Mouse (Mus musculus): ENCODE measurements around the gene Gm47841. TPM values are rescaled to one million over a fixed set of nuclear protein-coding genes. Genes with fewer than 3 reads are reported as not detected.

The Gm47841 gene
- total RNA-seq, 2 experiments from 2014 or later: not detected

GRCm38 (mm10) chr15:101075150-101075549, 28.0 kb upstream of the Gm47841 start:
- DNase-seq (ENCODE audit: low spot score in 2 of 2): no peak

- DNase-seq (ENCODE audit: low spot score in 2 of 2): no peak
Observed at GRCm38 (mm10) chr15:101074067-101074466, 26.9 kb upstream of the Gm47841 start.

GRCm38 (mm10) chr15:101072736-101073135, 25.5 kb upstream of the Gm47841 start:
- no peak for DNase-seq (ENCODE audit: low spot score in 2 of 2)

GRCm38 (mm10) chr15:101070762-101071161, 23.6 kb upstream of the Gm47841 start:
- no peak for DNase-seq (ENCODE audit: low spot score in 2 of 2)

- no peak for DNase-seq (ENCODE audit: low spot score in 2 of 2)
Observed at GRCm38 (mm10) chr15:101069641-101070190, 22.5 kb upstream of the Gm47841 start.

GRCm38 (mm10) chr15:101068671-101069070, 21.5 kb upstream of the Gm47841 start:
- no peak for DNase-seq (ENCODE audit: low spot score in 2 of 2)

- DNase-seq (ENCODE audit: low spot score in 2 of 2): no peak
Observed at GRCm38 (mm10) chr15:101068029-101068428, 20.8 kb upstream of the Gm47841 start.

- no peak for DNase-seq (ENCODE audit: low spot score in 2 of 2)
Observed at GRCm38 (mm10) chr15:101066920-101067696, 19.9 kb upstream of the Gm47841 start.

- DNase-seq (ENCODE audit: low spot score in 2 of 2): no peak
Observed at GRCm38 (mm10) chr15:101066364-101066847, 19.2 kb upstream of the Gm47841 start.

- DNase-seq (ENCODE audit: low spot score in 2 of 2): no peak
Observed at GRCm38 (mm10) chr15:101065069-101065468, 17.9 kb upstream of the Gm47841 start.

- no peak for DNase-seq (ENCODE audit: low spot score in 2 of 2)
Observed at GRCm38 (mm10) chr15:101060280-101060852, 13.2 kb upstream of the Gm47841 start.

- no peak for DNase-seq (ENCODE audit: low spot score in 2 of 2)
Observed at GRCm38 (mm10) chr15:101059570-101060279, 12.5 kb upstream of the Gm47841 start.

- no peak for DNase-seq (ENCODE audit: low spot score in 2 of 2)
Observed at GRCm38 (mm10) chr15:101056225-101056624, 9.0 kb upstream of the Gm47841 start.

- no peak for DNase-seq (ENCODE audit: low spot score in 2 of 2)
Observed at GRCm38 (mm10) chr15:101054541-101054940, 7.3 kb upstream of the Gm47841 start.

- no peak for DNase-seq (ENCODE audit: low spot score in 2 of 2)
Observed at GRCm38 (mm10) chr15:101053832-101054459, 6.7 kb upstream of the Gm47841 start.

- DNase-seq (ENCODE audit: low spot score in 2 of 2): peak in 1 of 2 experiments; percentile 33
Observed at GRCm38 (mm10) chr15:101052560-101053501, 5.6 kb upstream of the Gm47841 start.

- DNase-seq (ENCODE audit: low spot score in 2 of 2): no peak
Observed at GRCm38 (mm10) chr15:101051869-101052268, 4.7 kb upstream of the Gm47841 start.

- DNase-seq (ENCODE audit: low spot score in 2 of 2): no peak
Observed at GRCm38 (mm10) chr15:101048338-101048896, 1.2 kb upstream of the Gm47841 start.

- DNase-seq (ENCODE audit: low spot score in 2 of 2): peak; percentile 49 to 57
Observed at GRCm38 (mm10) chr15:101046527-101047193, 537 bp downstream of the Gm47841 start.

Measured in adrenal gland, adult 18-20 months (tissue).